8 mouse cellular contexts compared by ENCODE assay signal in the genomic region with DNA sequence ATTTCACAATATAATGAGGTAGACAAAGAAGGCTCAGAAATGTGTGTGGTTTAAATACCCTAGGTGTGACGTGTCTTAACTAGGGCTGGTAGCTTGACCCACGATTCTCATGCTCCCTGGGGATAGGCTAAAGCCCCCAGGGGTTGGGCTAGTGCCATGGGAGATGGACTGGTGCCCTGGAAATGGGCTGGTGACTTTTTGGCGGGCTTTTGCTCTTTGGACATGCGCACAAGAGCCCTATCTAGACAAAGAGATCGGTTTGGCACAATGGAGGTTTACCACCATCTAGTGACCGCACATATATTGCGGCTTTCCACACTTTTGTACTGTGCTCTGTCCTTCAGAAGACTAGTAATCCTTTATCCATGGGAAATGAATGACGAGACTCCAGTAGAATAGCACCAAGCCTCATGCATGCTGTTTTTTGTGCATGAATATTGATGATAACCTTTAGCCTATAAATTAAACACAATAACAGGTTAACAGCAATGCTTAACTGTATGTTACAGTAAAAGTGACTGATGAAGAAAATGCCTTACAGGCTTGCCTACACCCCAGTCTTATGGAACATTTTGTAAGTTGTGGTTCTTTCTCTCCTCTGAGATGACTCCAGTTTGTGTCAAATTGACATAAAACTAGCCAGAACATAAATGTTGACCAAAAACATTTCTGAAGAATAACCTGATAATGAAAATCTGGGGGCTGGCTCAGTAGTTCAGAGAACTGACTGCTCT. TPM values are rescaled to one million over a fixed set of nuclear protein-coding genes. Genes with fewer than 3 reads are reported as not detected.
DNase-seq lines count a peak whose midpoint lies in the region; ATAC-seq and TF ChIP-seq lines count a peak whose summit lies in the region.
"Not testable (repeated sequence)": the region's sequence is repeated elsewhere in the genome, so short reads cannot be mapped to it uniquely, and the experiment has no call there.

No protein-coding gene starts in this region.

- H3K4me2 ChIP-seq in intestine, postnatal 0 days (replicated peaks; ENCODE audit: low read depth), result peak overlapping the region; percentile 37

- H3K9me3 ChIP-seq in intestine, postnatal 0 days (ENCODE audit: control insufficient read depth), result not testable (repeated sequence)

- peak; percentile 78 for DNase-seq in 416B (ENCODE audit: low read depth)
- peak; percentile 48 for DNase-seq in adrenal gland, postnatal 10 days
- peak; percentile 6 for DNase-seq in embryo, embryonic 9.5 days (ENCODE audit: extremely low spot score)
- DNase-seq in heart, adult 2 months, result peak; percentile 9 to 21
- DNase-seq in left cerebral cortex, postnatal 14 days (ENCODE audit: low spot score in 2 of 2), result peak; percentile 59 to 70
- peak; percentile 27 to 51 for DNase-seq in lung, postnatal 4 days
- DNase-seq in right cerebral cortex, adult 2 months (ENCODE audit: low spot score in 2 of 2), result peak; percentile 39 to 45

- not testable (repeated sequence) for H3K27ac ChIP-seq in heart, adult 2 months; intestine, postnatal 0 days (ENCODE audit: low read depth, low read length)

- H3K9ac ChIP-seq in heart, adult 2 months (ENCODE audit: low read depth, low read length); intestine, postnatal 0 days (ENCODE audit: low read depth, low read length): not testable (repeated sequence)

- WGBS in heart, adult 2 months, result 23% methylated on average over 8 of the region's 8 CpGs
- 41% methylated on average over 8 of the region's 8 CpGs for WGBS in intestine, postnatal 0 days

- not testable (repeated sequence) for H3K36me3 ChIP-seq in heart, adult 2 months (ENCODE audit: control insufficient read depth, insufficient read depth, low read length); intestine, postnatal 0 days (ENCODE audit: control insufficient read depth, insufficient read depth)

- not testable (repeated sequence) for H3K4me3 ChIP-seq in heart, adult 2 months; intestine, postnatal 0 days (ENCODE audit: low read depth, low read length)

- H3K4me1 ChIP-seq in heart, adult 2 months (ENCODE audit: control insufficient read depth, insufficient read depth, low read length); intestine, postnatal 0 days (replicated peaks; ENCODE audit: control insufficient read depth, insufficient read depth, low read length): not testable (repeated sequence)

- intact Hi-C loops in heart, adult 2 months (cut with DNase I), result loop anchor here (10.0 kb wide), 2 partner anchors 419 to 519 kb away; no protein-coding TSS in a partner anchor
- intact Hi-C loops in left cerebral cortex, postnatal 14 days (cut with DNase I), result loop anchor here (10.0 kb wide), 1 partner anchor 419 kb away; no protein-coding TSS in a partner anchor

- ATAC-seq in intestine, postnatal 0 days, result not testable (repeated sequence)

- TF ChIP-seq POLR2A in heart, adult 2 months (IDR thresholded peaks at IDR 0.05; ENCODE audit: insufficient read depth, low read depth, low read length), result not testable (repeated sequence)

- not testable (repeated sequence) for H3K27me3 ChIP-seq in heart, adult 2 months (ENCODE audit: control insufficient read depth, insufficient read depth, low read length); intestine, postnatal 0 days (replicated peaks; ENCODE audit: control insufficient read depth, insufficient read depth, low read length)

- TF ChIP-seq CTCF in heart, adult 2 months (IDR thresholded peaks at IDR 0.05), result peak; percentile 68
- TF ChIP-seq CTCF in intestine, postnatal 0 days (IDR thresholded peaks at IDR 0.05; ENCODE audit: low read depth), result peak; percentile 81

- TF ChIP-seq EP300 in heart, adult 2 months (IDR thresholded peaks at IDR 0.05; ENCODE audit: insufficient read depth, low read depth, low read length), result not testable (repeated sequence)

- H3K79me2 ChIP-seq in heart, adult 2 months (replicated peaks; ENCODE audit: control insufficient read depth, insufficient read depth, low read length), result not testable (repeated sequence)

RNA-seq across cellular contexts. Expression of gene Zfp932, which starts 27.5 kb away (rescaled TPM):
- total RNA-seq in adrenal gland, postnatal 10 days (2021), result 10 to 100 TPM; 14.3 to 29.2 TPM
- total RNA-seq in heart, adult 2 months (2021), result 1 to 10 TPM; 6.6 to 7.6 TPM
- polyA plus RNA-seq in heart, adult 2 months (2012; rRNA removed), result 2.5 and 7.7 TPM in 2 replicates
- 15.0 and 16.4 TPM in 2 replicates for polyA plus RNA-seq in intestine, postnatal 0 days (2015; fragmentation: Nextera tagmentation; extraction: Ambion mirVana)
- 10 to 100 TPM; 43.9 to 55.7 TPM for total RNA-seq in left cerebral cortex, postnatal 14 days (2021)

RNA-seq across cellular contexts. Expression of gene Gm17655, which starts 48.5 kb away (rescaled TPM):
- total RNA-seq in adrenal gland, postnatal 10 days (2021), result 1 to 10 TPM; 3.4 to 7.9 TPM
- 1 to 10 TPM in 1 of 2 experiments, under 1 TPM in 1; 0.98 to 3.1 TPM for total RNA-seq in heart, adult 2 months (2021)
- 0.12 and 0.53 TPM in 2 replicates for polyA plus RNA-seq in heart, adult 2 months (2012; rRNA removed)
- 1.4 and 1.6 TPM in 2 replicates for polyA plus RNA-seq in intestine, postnatal 0 days (2015; fragmentation: Nextera tagmentation; extraction: Ambion mirVana)
- 10 to 100 TPM in 1 of 2 experiments, 1 to 10 TPM in 1; 4.2 to 10.7 TPM for total RNA-seq in left cerebral cortex, postnatal 14 days (2021)

Comparison
In these comparisons a context has a peak if more than half of its experiments do, and no peak if none do; other contexts are left out.
1. DNase-seq: peak in every context shown above with its lines; median percentile 78 in 416B; 64 in left cerebral cortex, postnatal 14 days; 48 in adrenal gland, postnatal 10 days; 42 in right cerebral cortex, adult 2 months; 39 in lung, postnatal 4 days; 15 in heart, adult 2 months; 6 in embryo, embryonic 9.5 days.